Mouse (Mus musculus) kidney, postnatal 0 days (tissue): ENCODE data around the gene Mmp9. TPM values are rescaled to one million over a fixed set of nuclear protein-coding genes. Genes with fewer than 3 reads are reported as not detected.

Experiments
- ATAC-seq: fragments of 200-750 bp; cut with Nextera tagmentation; replicated peaks from 2 replicates; pipeline ENCODE4 v1.8.0; 2017; ENCODE audit warnings: low read depth, moderate number of reproducible peaks, moderate TSS enrichment, moderate library complexity; ENCODE audit not compliant: low FRiP score
- DNase-seq: peaks from one replicate; pipeline ENCODE4 v3.0.0-alpha.2; 2016; ENCODE audit warnings: low spot score
- H3K27ac ChIP-seq: fragments of 300-500 bp; sonication (generic); 2 replicates; pipeline ENCODE4 v1.5.1; 2014; ENCODE audit warnings: mild to moderate bottlenecking
- H3K27me3 ChIP-seq: fragments of 300-500 bp; sonication (generic); 2 replicates; pipeline ENCODE4 v1.6.1; 2014; ENCODE audit warnings: low read length, mixed read lengths; ENCODE audit not compliant: insufficient read depth
- H3K36me3 ChIP-seq: fragments of 300-500 bp; sonication (generic); 2 replicates; pipeline ENCODE4 v1.6.1; 2014; ENCODE audit warnings: low read length, mixed read lengths; ENCODE audit not compliant: insufficient read depth
- H3K4me1 ChIP-seq: fragments of 300-500 bp; sonication (generic); replicated peaks from 2 replicates; pipeline ENCODE4 v1.6.1; 2014; ENCODE audit warnings: antibody characterized with exemption, low read length, mixed read lengths; ENCODE audit not compliant: insufficient read depth
- H3K4me2 ChIP-seq: fragments of 300-500 bp; sonication (generic); 2 replicates; pipeline ENCODE4 v1.6.1; 2014; ENCODE audit warnings: mild to moderate bottlenecking, low read length, moderate library complexity, mixed read lengths
- H3K4me3 ChIP-seq: fragments of 300-500 bp; sonication (generic); replicated peaks from 2 replicates; pipeline ENCODE4 v1.5.1; 2014; ENCODE audit warnings: low read depth, low read length
- H3K9ac ChIP-seq: fragments of 300-500 bp; sonication (generic); 2 replicates; pipeline ENCODE4 v1.6.1; 2014; ENCODE audit warnings: low read depth, low read length
- H3K9me3 ChIP-seq: fragments of 300-500 bp; sonication (generic); replicated peaks from 2 replicates; pipeline ENCODE4 v1.6.1; 2016; ENCODE audit warnings: low read length, inconsistent platforms, mixed read lengths
- CTCF ChIP-seq: IDR thresholded peaks from 2 replicates; pipeline ENCODE4 v1.5.1; 2016; ENCODE audit warnings: antibody characterized with exemption, low read depth, mild to moderate bottlenecking, moderate library complexity
- WGBS: fragments of 180-500 bp; shearing (Covaris S2); extraction: QIAGEN DNeasy Blood & Tissue Kit; methylation state at CpG from one replicate; pipeline ENCODE4 v1.1.7; 2014; 5-methylcytosine and 5-hydroxymethylcytosine counted together
- polyA plus RNA-seq: library from polyadenylated mRNA; unstranded; fragments of >200 nt; fragmentation: Nextera tagmentation; extraction: Ambion mirVana; gene quantifications from 2 replicates; pipeline ENCODE4 v1.2.1, GENCODE M21; 2015

Gene Mmp9
- polyA plus RNA-seq, 1 experiment from 2014 or later, result 1.7 TPM

DNA sequence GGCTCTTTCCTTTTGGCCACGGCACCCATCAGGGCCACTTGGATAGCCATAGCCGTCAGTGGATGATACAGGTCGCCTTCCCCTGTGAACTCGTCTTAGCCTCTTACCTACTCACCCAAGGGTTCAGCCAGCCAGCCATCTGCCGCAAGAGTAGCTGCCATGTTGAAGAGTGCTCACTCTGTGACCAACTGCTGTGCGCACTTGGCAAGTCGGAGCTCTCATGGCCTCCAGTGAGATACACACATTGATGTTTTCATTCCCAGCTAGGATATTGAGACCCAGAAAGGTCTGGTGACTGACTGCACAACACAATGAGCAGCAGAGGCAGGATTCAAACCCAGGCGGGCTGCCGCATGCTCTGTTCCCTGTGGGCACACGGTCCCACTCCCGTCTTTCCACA, 53.6 kb downstream of the Mmp9 start:
- Histone ChIP-seq H3K27me3 (peaks cover 15% of the 10 kb centered on the region; the same call in 1 of the 2 replicates), H3K36me3 (0 out of 2 replicates have a peak, but pooled peaks cover 3% of the 10 kb centered on the region), H3K9ac (no peak overlapping the region), H3K4me3 (no peak overlapping the region), H3K4me1 (peaks cover 10% of the 10 kb centered on the region; the same call in 1 of the 2 replicates), H3K9me3 (no peaks in the 10 kb centered on the region), H3K4me2 (no peak overlapping the region), H3K27ac (no peak overlapping the region)
- DNase-seq, result no peak
- TF ChIP-seq CTCF, result no peak
- 96% methylated on average over 11 of the region's 11 CpGs for WGBS
- ATAC-seq, result no peak

DNA sequence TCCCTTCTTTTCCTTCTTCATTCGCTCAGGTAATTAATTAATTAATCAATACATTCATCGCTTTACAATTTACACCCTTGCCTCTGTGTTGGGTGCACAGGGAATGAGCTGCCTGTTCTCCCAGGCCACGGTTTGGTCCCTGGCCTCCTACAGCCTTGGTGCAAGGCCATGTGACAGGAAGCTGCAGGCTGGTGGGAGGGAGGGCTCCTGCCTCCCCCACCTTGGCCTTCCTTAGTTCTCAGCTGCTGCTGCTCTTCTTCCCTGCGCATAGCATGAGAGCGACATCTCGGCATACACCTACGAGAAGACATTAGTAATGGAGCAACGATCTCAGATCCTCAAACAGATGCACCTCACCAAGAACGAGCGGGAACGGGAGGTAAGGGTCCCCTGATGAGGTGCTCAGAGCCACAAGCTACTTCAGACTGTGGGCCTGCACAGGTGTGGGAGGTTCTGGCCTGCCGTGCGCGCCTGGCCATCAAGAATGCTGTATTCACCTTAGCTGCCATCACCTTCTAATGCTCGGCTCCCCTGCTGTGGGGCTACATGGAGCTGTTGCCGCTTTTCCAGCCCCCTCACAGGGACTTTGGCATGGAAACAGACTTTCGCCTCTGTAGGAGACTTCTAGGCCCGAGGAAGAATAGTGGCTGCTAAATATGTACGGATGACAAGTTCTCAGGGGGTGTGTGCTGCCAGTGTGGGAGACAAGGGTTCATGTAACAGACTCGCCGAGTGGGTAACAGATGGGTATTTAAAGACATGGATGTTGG, 54.3 kb downstream of the Mmp9 start:
- ATAC-seq, result no peak
- 54% methylated on average over 21 of the region's 21 CpGs for WGBS
- peaks cover 15% of the 10 kb centered on the region; the same call in 1 of the 2 replicates for H3K27me3 ChIP-seq
- no peak overlapping the region for H3K4me2 ChIP-seq
- H3K4me3 ChIP-seq, result no peak overlapping the region
- TF ChIP-seq CTCF, result no peak
- H3K36me3 ChIP-seq, result 0 out of 2 replicates have a peak, but pooled peaks cover 3% of the 10 kb centered on the region
- H3K9me3 ChIP-seq, result no peaks in the 10 kb centered on the region
- DNase-seq, result no peak
- no peak overlapping the region for H3K9ac ChIP-seq
- H3K4me1 ChIP-seq, result peaks cover 10% of the 10 kb centered on the region; the same call in 1 of the 2 replicates
- H3K27ac ChIP-seq, result no peak overlapping the region

DNA sequence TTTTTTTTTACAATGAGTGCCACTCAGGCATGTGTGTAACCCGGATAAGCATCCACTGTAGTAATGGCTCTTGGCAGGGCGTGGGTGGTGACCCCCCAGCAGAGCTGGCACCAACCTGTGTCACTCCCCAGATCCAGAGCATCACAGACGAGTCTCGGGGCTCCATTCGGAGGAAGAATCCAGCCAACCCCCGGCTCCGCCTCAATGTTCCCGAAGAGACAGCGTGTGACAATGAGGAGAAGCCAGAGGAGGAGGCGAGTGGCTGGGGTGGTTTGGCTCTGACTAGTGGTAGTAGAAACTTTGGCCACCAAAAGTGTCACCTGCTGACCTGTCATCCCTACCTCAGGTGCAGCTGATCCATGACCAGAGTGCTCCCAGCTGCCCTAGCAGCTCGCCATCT, 55.4 kb downstream of the Mmp9 start:
- Histone ChIP-seq H3K36me3 (peaks cover 12% of the 10 kb centered on the region; the same call in 1 of the 2 replicates), H3K4me1 (peaks cover 10% of the 10 kb centered on the region; the same call in 1 of the 2 replicates), H3K9ac (no peak overlapping the region), H3K9me3 (no peaks in the 10 kb centered on the region), H3K27ac (no peak overlapping the region), H3K4me3 (no peak overlapping the region), H3K27me3 (peaks cover 15% of the 10 kb centered on the region; the same call in 1 of the 2 replicates), H3K4me2 (no peak overlapping the region)
- no peak for DNase-seq
- ATAC-seq, result no peak
- WGBS, result 79% methylated on average over 11 of the region's 11 CpGs
- TF ChIP-seq CTCF, result no peak

DNA sequence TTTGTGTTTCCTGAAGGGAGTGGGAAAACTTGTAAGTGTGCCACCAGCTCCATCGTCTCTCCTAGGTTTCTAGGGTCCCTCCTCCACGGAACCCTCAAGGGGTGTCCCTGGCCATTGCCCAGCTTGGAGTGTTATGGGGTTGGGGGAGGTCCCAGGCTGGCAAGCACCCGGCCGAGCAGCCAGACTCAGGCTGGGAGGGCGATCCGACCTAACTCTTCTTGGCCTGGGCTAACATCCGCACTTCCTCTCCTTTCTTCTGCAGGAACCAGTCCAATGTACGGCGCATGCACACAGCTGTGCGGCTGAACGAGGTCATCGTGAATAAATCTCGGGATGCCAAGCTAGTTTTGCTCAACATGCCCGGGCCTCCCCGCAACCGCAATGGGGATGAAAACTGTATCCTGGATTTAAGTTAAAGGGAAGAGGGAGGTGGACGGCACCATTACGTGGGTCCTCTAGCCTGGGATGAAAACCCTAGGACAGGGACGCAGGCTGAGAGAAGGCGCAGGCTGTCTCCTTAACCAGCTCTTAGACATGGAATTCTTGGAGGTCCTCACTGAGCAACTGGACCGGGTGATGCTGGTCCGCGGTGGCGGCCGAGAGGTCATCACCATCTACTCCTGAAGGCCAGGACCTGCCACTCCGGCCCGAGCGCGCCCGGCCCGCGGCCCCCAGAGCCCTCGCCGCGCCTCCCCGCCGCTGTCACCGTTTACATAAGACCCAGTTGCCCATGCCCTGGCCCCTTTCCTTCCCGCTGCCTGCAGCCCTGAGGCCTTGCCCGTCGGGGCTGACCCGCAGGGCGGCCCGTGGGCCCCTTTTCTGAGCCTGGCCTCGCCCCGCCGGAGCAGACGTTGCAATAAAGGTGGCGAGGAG, 56.5 kb downstream of the Mmp9 start:
- no peaks in the 10 kb centered on the region for H3K9me3 ChIP-seq
- H3K4me1 ChIP-seq, result peaks cover 10% of the 10 kb centered on the region; the same call in 1 of the 2 replicates
- WGBS, result 9% methylated on average over 49 of the region's 49 CpGs
- H3K9ac ChIP-seq, result no peak overlapping the region
- ATAC-seq, result no peak
- peak overlapping the region; percentile 57 for H3K4me2 ChIP-seq
- no peak overlapping the region for H3K27ac ChIP-seq
- no peak for TF ChIP-seq CTCF
- peaks cover 22% of the 10 kb centered on the region; the same call in 1 of the 2 replicates for H3K36me3 ChIP-seq
- DNase-seq, result peak; percentile 17
- H3K4me3 ChIP-seq, result peak overlapping the region; percentile 27
- H3K27me3 ChIP-seq, result peaks cover 15% of the 10 kb centered on the region; the same call in 1 of the 2 replicates

DNA sequence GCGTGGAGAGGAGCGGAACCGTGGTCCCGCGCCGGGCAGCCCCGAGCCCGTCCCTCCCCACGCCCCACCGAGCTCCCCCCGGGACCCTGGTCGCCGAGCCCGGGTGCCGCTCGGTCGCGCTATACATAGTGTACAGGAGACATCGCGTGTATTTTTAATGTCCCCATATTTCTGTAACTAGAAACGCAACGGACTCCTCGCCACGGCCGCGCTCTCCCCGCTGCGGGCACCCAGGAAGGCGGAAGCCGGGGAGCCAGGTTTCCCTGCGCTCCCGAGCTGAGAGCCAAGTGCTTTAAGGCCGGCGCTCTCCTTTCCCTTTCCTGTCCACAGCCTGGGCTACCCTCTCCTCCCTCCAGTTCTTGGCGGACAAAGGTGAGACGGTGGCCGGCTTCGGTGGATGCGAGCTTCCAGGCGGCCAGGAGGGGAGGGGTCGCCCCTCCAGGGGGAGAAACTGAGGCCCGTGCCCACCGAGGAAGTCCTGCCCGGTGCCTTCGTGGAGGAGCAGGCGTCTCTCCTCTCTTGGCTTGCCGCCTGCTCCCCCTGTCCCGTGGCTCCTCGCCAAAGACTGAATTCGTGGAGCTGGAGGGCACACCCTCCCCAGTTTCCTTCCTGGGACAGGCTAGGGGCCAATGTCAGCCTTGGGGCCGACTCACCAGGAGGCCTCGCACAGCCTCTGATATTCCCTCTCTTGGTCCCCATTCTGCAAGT, 57.3 kb downstream of the Mmp9 start:
- Histone ChIP-seq H3K27ac (no peak overlapping the region), H3K36me3 (peaks cover 30% of the 10 kb centered on the region), H3K9ac (peak overlapping the region; percentile 29; the same call in 1 of the 2 replicates), H3K4me1 (peaks cover 10% of the 10 kb centered on the region; the same call in 1 of the 2 replicates), H3K4me2 (peak overlapping the region; percentile 57), H3K4me3 (peak overlapping the region; percentile 27), H3K27me3 (peaks cover 15% of the 10 kb centered on the region; the same call in 1 of the 2 replicates), H3K9me3 (no peaks in the 10 kb centered on the region)
- under 1% methylated on average over 49 of the region's 52 CpGs for WGBS
- peak; percentile 44 for DNase-seq
- TF ChIP-seq CTCF, result no peak
- ATAC-seq, result no peak
